Mouse (Mus musculus) intestine, embryonic 16.5 days (tissue): Measurements from ENCODE around the gene Suv39h2. TPM values are rescaled to one million over a fixed set of nuclear protein-coding genes. Genes with fewer than 3 reads are reported as not detected.

Experiments used
- ATAC-seq: fragments of 200-750 bp; cut with Nextera tagmentation; 2 replicates; pipeline ENCODE4 v1.8.0; 2017; ENCODE audit warnings: moderate TSS enrichment, moderate library complexity
- H3K27ac ChIP-seq: fragments of 300-500 bp; sonication (generic); 2 replicates; pipeline ENCODE4 v1.5.1; 2014; ENCODE audit warnings: mild to moderate bottlenecking, low read length
- H3K27me3 ChIP-seq: fragments of 300-500 bp; sonication (generic); replicated peaks from 2 replicates; pipeline ENCODE4 v1.6.1; 2014; ENCODE audit warnings: low read length, control low read depth, mixed read lengths; ENCODE audit not compliant: control insufficient read depth, insufficient read depth
- H3K36me3 ChIP-seq: fragments of 300-500 bp; sonication (generic); 2 replicates; pipeline ENCODE4 v1.6.1; 2014; ENCODE audit warnings: low read length, control low read depth; ENCODE audit not compliant: control insufficient read depth, insufficient read depth
- H3K4me1 ChIP-seq: fragments of 300-500 bp; sonication (generic); 2 replicates; pipeline ENCODE4 v1.6.1; 2014; ENCODE audit warnings: low read length, control low read depth, mixed read lengths; ENCODE audit not compliant: control insufficient read depth, insufficient read depth
- H3K4me2 ChIP-seq: fragments of 300-500 bp; sonication (generic); 2 replicates; pipeline ENCODE4 v1.6.1; 2014; ENCODE audit warnings: low read depth, low read length, control low read depth
- H3K4me3 ChIP-seq: fragments of 300-500 bp; sonication (generic); 2 replicates; pipeline ENCODE4 v1.5.1; 2014; ENCODE audit warnings: mild to moderate bottlenecking, low read length
- H3K9ac ChIP-seq: fragments of 300-500 bp; sonication (generic); 2 replicates; pipeline ENCODE4 v1.6.1; 2014; ENCODE audit warnings: low read depth, low read length
- H3K9me3 ChIP-seq: fragments of 300-500 bp; sonication (generic); 2 replicates; pipeline ENCODE4 v1.6.1; 2016; ENCODE audit warnings: low read length, control low read depth; ENCODE audit not compliant: control insufficient read depth
- WGBS: fragments of 180-500 bp; shearing (Covaris S2); extraction: QIAGEN DNeasy Blood & Tissue Kit; methylation state at CpG from one replicate; pipeline ENCODE4 v1.1.7; 2014; 5-methylcytosine and 5-hydroxymethylcytosine counted together
- polyA plus RNA-seq: library from polyadenylated mRNA; unstranded; fragments of >200 nt; fragmentation: Nextera tagmentation; extraction: Ambion mirVana; gene quantifications from 2 replicates; pipeline ENCODE4 v1.2.1, GENCODE M21; 2015

The Suv39h2 gene
- polyA plus RNA-seq, 1 experiment from 2014 or later, result 8.3 TPM

DNA sequence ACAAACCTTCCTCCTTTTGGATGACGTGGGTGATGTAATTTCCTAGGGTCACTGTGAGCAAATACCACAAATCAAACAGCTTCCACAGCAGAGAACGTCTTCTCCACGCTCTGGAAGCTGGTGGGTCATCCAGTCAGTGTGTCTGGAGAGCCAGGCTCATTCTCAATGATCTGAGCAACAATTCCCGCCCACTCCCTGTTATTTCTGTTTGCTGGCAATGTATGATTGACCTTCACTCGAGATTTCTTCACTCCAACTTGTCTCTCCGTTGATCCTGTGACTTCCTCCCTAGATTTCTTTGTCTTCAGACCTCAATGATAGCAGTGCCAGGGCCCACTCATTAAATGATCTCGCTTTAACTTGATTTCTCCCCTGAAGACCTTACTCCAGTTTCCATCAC, 67.1 kb downstream of the Suv39h2 start:
- Histone ChIP-seq H3K4me2 (no peak overlapping the region), H3K4me1 (no peaks in the 10 kb centered on the region), H3K27ac (no peak overlapping the region), H3K9me3 (no peaks in the 10 kb centered on the region), H3K27me3 (no peaks in the 10 kb centered on the region), H3K4me3 (no peak overlapping the region), H3K9ac (no peak overlapping the region), H3K36me3 (no peaks in the 10 kb centered on the region)
- ATAC-seq, result no peak
- WGBS, result 69% methylated on average over 7 of the region's 7 CpGs

DNA sequence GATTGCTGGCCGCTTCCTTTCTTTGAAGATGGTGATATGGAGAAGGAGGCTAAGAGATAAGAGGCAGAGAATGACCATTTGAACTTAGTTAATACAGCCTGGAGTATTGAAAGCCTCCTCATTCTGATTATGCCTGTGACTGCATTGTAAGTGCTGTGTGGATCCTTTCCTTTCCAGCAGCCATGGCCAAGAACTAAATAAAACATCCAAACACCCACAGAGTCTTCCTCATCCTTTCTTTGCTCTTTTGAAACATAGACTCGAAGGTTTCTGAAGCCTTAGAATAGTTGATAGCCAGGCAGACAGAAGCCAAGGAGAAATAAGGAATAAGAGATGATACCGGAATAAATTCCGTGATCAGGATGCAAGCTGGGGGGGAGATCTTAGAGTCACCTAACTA, 68.8 kb downstream of the Suv39h2 start:
- H3K4me3 ChIP-seq, result no peak overlapping the region
- no peaks in the 10 kb centered on the region for H3K36me3 ChIP-seq
- no peaks in the 10 kb centered on the region for H3K27me3 ChIP-seq
- no peak overlapping the region for H3K9ac ChIP-seq
- WGBS, result 80% methylated on average over 4 of the region's 4 CpGs
- no peak overlapping the region for H3K4me2 ChIP-seq
- no peak for ATAC-seq
- H3K4me1 ChIP-seq, result no peaks in the 10 kb centered on the region
- H3K9me3 ChIP-seq, result no peaks in the 10 kb centered on the region
- no peak overlapping the region for H3K27ac ChIP-seq

Other genes with a start within 250 kb of the Suv39h2 start
- gene Nmt2, start 190.8 kb downstream of the Suv39h2 start, polyA plus RNA-seq, result 37.5 and 38.3 TPM in 2 replicates
- 23.0 and 24.2 TPM in 2 replicates for gene Rpp38, start 142.4 kb downstream of the Suv39h2 start, polyA plus RNA-seq
- 1.2 and 1.5 TPM in 2 replicates for gene Acbd7, start 138.9 kb downstream of the Suv39h2 start, polyA plus RNA-seq
- gene Olah, start 77.8 kb downstream of the Suv39h2 start, polyA plus RNA-seq, result not detected in 2 replicates
- gene Meig1, start 52.4 kb downstream of the Suv39h2 start, polyA plus RNA-seq, result 0.60 TPM in 1 of 2 replicates, not detected in the other
- 5.9 and 8.1 TPM in 2 replicates for gene Dclre1c, start 50.9 kb downstream of the Suv39h2 start, polyA plus RNA-seq
- 2.8 TPM in 2 replicates for gene Gm45902, start 37.8 kb upstream of the Suv39h2 start, polyA plus RNA-seq
- gene Hspa14, start 37.8 kb upstream of the Suv39h2 start, polyA plus RNA-seq, result 85.3 and 96.4 TPM in 2 replicates
- gene Cdnf, start 38.0 kb upstream of the Suv39h2 start, polyA plus RNA-seq, result 0.17 and 0.32 TPM in 2 replicates
- 36.8 and 39.5 TPM in 2 replicates for gene Fam107b, start 95.5 kb upstream of the Suv39h2 start, polyA plus RNA-seq